Mouse (Mus musculus) right cerebral cortex, postnatal 14 days (tissue): ENCODE data around the gene Zc2hc1c.

Experiments used
- DNase-seq: peaks from one replicate; pipeline ENCODE4 v3.0.0; 2022

Gene Zc2hc1c

DNA sequence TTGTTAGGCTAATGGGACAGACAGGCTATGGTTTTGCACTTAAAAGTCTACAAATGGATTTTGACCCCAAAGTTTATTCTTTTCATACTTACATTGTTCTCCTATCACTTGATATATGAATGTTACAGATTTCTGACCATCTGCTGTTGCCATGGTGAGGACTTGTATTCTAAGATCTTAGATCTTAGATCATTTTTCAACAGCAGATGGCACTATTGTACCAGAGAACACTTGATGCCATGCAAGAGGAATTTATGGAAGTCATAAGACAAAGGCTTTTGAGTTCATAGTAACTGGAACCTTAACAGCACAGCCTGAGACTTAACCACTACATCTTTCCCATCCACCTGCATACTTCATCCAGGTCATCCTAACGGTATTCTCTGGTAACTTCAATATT is 52.7 kb downstream of the Zc2hc1c start:
- no peak for DNase-seq

DNA sequence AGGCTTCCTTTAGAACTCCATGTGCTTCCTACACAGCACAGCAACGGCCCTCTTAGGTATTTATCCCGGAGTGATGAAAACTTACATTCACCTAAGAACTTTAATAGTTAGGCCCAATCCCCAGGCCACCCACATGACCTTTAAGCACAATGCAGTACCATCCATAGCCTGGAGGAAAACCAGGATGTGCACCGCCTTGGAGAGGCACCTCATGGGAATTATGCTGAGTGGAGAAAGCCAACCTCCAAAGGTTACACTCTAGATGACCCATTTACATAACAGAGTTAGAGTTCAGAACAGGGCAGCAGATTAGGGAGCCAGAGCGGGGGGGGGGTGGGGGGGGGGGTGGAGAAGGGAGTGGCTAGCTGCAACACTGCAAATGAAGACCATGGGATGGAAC is 53.9 kb downstream of the Zc2hc1c start:
- DNase-seq = no peak

DNA sequence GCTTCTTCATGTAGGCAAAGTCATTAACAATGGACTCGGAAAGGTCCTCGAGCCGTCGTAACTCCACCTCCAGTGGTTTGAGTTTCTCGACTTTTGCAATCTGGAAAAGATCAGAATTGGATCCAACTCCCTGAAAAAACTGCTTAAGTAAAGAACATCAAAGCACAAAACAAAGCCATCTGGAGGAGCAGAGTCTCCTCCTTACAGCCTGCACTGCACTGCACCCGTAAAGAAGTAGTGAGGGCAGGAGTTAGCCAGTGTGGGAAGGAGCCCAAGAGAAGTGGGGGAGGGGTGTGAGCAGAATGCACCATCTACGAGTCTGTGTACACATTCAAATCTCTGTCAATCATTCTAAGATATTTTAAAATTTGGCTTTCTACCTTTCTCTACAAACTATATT is 55.9 kb downstream of the Zc2hc1c start:
- no peak for DNase-seq

DNA sequence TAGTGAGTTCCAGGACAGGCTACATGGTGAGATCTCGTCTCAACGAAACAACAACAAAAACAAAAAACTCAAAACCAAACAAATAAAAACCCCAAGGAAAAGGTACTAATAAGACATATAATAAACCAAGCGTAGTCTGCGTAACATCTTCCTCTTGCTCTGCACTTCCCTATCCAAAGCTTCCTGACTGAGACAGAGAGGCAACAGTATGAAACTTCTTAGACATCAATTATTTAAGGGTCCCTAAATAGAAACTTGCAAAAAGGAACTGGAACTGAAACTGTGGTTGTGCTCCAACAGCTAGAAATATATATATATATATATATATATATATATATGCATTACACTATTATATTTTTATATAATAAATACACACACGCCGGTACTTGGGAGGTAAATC is 57.2 kb downstream of the Zc2hc1c start:
- no peak for DNase-seq

- peak; percentile 19 for DNase-seq
Observed at GRCm38 (mm10) chr12:85346374-85346773, 58.0 kb downstream of the Zc2hc1c start.

- no peak for DNase-seq
Observed at GRCm38 (mm10) chr12:85347196-85347595, 58.8 kb downstream of the Zc2hc1c start.

GRCm38 (mm10) chr12:85348338-85348737 is 59.9 kb downstream of the Zc2hc1c start:
- DNase-seq = no peak
